Mouse (Mus musculus) heart, adult 18-20 months (tissue): ENCODE data around the gene Alpl. TPM values are rescaled to one million over a fixed set of nuclear protein-coding genes. Genes with fewer than 3 reads are reported as not detected.

Source experiments
- DNase-seq, 2 experiments: peaks; one replicate each; pipeline ENCODE4 v3.0.0; 2021 to 2022; ENCODE audit warnings: mixed read lengths in 1 of 2
- total RNA-seq, 2 experiments: library from RNA; stranded (reverse); gene quantifications; 2 replicates each; pipeline ENCODE4 v1.2.3; 2021

The Alpl gene
- total RNA-seq, 2 experiments from 2014 or later: 55.4 to 56.0 TPM

GRCm38 (mm10) chr4:137800324-137800723 lies 4.1 kb upstream of the Alpl start:
- DNase-seq: peak; percentile 42 to 63

GRCm38 (mm10) chr4:137797038-137797437 lies 854 bp upstream of the Alpl start:
- DNase-seq: no peak

GRCm38 (mm10) chr4:137794178-137794900 lies 1.8 kb downstream of the Alpl start:
- no peak for DNase-seq

GRCm38 (mm10) chr4:137793611-137794010 lies 2.6 kb downstream of the Alpl start:
- DNase-seq: no peak

- DNase-seq: no peak
Measured at GRCm38 (mm10) chr4:137791440-137791839, 4.7 kb downstream of the Alpl start.

GRCm38 (mm10) chr4:137790981-137791380 lies 5.2 kb downstream of the Alpl start:
- no peak for DNase-seq

- no peak for DNase-seq
Measured at GRCm38 (mm10) chr4:137788511-137789049, 7.6 kb downstream of the Alpl start.

GRCm38 (mm10) chr4:137787589-137788289 lies 8.4 kb downstream of the Alpl start:
- no peak for DNase-seq

- no peak for DNase-seq
Measured at GRCm38 (mm10) chr4:137786488-137786887, 9.7 kb downstream of the Alpl start.

- DNase-seq: no peak
Measured at GRCm38 (mm10) chr4:137785270-137785669, 10.9 kb downstream of the Alpl start.

GRCm38 (mm10) chr4:137784741-137785140 lies 11.4 kb downstream of the Alpl start:
- no peak for DNase-seq

GRCm38 (mm10) chr4:137783541-137784191 lies 12.5 kb downstream of the Alpl start:
- peak; percentile 71 to 81 for DNase-seq

GRCm38 (mm10) chr4:137781949-137782348 lies 14.2 kb downstream of the Alpl start:
- no peak for DNase-seq

GRCm38 (mm10) chr4:137780986-137781385 lies 15.2 kb downstream of the Alpl start:
- no peak for DNase-seq

GRCm38 (mm10) chr4:137778397-137779184 lies 17.6 kb downstream of the Alpl start:
- DNase-seq: no peak

GRCm38 (mm10) chr4:137777866-137778265 lies 18.3 kb downstream of the Alpl start:
- DNase-seq: no peak

GRCm38 (mm10) chr4:137774505-137774904 lies 21.7 kb downstream of the Alpl start:
- no peak for DNase-seq

GRCm38 (mm10) chr4:137774013-137774412 lies 22.2 kb downstream of the Alpl start:
- no peak for DNase-seq

- DNase-seq: no peak
Measured at GRCm38 (mm10) chr4:137773369-137773899, 22.8 kb downstream of the Alpl start.

GRCm38 (mm10) chr4:137772438-137773056 lies 23.6 kb downstream of the Alpl start:
- DNase-seq: no peak

GRCm38 (mm10) chr4:137771749-137772148 lies 24.4 kb downstream of the Alpl start:
- no peak for DNase-seq
